Mouse (Mus musculus) CD4-positive helper T cell, adult 2 months (primary cell): ENCODE results near the gene Arih1.

Experiments
- DNase-seq: peaks from one replicate; pipeline ENCODE4 v3.0.0-alpha.2; 2012; ENCODE audit warnings: low read depth, missing footprints, low spot score

The Arih1 gene

GRCm38 (mm10) chr9:59486549-59487065 lies at the start of gene Arih1:
Gene Arih1 (minus strand): TSS chr9:59486618.
- DNase-seq: peak; percentile 100

DNA sequence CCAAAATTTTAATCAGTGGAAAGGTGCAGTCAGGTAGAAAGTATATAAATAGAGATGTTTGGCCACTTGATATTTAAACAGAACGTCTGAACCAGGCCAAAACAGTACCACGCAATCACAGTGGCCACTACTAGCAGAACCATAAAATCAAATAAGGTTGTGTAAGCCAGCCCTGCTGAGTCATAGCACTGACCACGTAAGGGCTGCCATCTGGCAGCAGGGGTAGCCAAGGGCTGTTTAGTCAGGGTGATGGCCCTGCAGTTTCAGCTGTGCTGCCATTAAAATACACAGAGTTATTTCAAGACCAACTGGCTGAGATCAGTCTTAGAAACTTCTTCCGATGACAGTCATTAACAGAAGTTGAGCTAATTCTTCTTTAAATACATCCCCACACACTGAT lies 47.5 kb upstream of the Arih1 start:
- DNase-seq: no peak

GRCm38 (mm10) chr9:59533422-59533821 lies 47.0 kb upstream of the Arih1 start:
- DNase-seq: no peak

DNA sequence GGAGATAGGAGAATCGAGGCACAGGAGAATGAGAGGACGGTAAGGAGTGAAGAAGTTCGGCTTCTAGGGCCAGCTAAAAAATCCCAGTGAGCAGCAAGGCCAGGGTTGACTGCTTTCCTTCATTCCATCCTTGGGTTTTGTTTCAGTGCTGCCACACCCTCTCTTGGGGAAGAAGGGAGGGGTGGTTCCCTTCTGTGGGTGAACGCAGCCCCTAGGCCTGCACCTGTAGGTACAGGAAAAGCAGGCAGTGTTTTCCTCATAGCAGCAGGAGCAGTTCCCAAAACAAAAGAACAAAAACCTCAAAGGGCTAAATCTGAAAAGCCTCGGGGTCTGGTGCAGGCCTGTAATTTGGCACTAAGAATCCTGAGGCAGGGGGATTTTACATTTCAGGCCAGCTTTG lies 45.2 kb upstream of the Arih1 start:
- no peak for DNase-seq

- DNase-seq: no peak
Observed at GRCm38 (mm10) chr9:59528274-59528673, 41.9 kb upstream of the Arih1 start.

DNA sequence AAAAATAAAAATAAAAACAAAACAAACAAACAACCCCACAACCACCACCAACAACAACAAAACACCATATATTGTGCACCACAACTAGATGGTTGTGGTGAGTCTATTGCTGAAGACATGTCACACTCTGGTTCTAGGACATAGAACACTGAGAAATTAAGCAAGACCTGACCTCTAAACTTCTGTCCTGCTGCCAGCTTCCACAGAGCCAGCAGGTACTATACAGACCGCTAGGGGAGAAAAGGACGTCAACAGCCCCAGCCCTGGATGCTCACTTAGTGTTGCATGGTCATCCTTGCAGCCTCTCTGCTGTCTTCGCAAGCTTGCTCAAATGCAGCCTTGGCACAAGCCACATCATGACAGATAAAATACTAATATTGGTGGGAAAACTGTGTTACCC lies 41.2 kb upstream of the Arih1 start:
- DNase-seq: no peak

DNA sequence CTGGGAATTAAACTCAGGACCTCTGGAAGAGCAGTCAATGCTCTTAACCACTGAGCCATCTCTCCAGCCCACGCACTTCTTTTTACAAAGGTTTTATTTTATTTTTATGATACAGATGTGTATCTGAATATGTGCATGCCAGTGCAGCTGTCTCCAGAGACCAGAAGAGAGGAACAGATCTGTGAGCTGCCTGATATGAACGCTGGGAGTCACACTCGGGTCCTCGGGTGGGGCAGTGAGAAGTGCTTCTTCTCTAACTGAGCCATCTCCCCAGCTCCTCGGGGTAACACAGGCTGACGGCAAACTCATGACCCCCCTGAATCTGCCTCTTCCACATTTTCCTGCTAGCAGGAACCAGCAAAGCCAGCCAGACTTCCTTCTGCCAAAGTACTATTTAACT lies 40.3 kb upstream of the Arih1 start:
- DNase-seq: no peak

DNA sequence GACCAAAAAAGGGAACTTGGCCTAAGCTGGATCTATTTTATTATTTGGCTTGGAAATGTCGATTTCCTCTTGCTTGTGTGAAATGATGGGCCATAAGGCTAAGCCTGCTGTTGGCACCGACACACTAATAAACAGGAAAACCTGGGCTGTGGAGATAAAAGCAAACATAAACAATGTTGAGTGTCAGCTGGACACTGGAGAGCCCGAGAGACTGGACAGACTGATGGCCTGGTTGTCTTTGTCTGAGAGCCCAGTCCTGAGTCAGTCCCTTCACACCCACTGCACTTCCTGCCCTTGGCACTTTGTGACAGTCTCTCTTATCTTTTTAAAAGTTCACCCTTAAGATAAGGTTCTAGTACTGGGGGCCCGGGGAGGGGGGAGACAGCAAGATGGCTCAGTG lies 36.5 kb upstream of the Arih1 start:
- no peak for DNase-seq

DNA sequence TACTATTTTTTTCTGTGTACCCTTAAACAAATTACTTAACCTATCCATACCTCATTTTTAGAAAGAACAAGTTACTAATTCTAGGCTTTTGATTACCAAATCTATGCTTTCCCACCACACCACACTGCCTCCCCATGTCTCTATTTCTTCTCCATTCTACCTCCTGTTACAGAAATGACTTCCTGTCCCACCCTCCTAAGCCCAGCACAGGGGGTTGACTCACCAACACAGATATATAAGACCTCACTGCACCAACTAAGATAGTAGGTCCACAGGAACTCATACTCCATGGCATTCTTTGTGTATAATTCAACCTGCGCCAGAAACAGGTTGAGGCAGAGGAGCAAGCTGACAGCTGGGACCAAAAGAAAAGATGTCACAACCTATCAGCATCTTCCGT lies 33.0 kb upstream of the Arih1 start:
- DNase-seq: no peak

- DNase-seq: no peak
Observed at GRCm38 (mm10) chr9:59518976-59519375, 32.6 kb upstream of the Arih1 start.

DNA sequence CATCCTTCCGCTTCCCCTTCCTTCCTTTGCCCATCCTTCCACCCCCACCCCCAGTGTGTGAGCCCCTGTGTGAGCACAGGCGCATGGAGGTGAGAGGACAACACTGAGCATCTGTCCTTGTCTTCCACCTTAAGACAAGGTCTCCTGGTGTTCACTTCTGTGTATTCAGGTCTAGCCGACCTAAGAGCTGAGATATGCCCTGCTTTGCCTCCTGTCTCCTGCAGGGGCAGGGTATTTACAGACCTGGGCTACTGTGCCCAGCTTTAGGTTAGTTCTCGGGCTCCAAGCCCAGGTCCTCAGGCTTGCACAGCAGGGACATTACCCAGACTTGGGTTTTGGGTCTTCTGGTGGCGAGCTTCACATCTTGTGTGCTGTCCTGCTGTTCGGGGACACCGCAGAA lies 30.7 kb upstream of the Arih1 start:
- DNase-seq: peak; percentile 12

GRCm38 (mm10) chr9:59515069-59515468 lies 28.7 kb upstream of the Arih1 start:
- DNase-seq: no peak

- no peak for DNase-seq
Observed at GRCm38 (mm10) chr9:59512381-59512780, 26.0 kb upstream of the Arih1 start.

GRCm38 (mm10) chr9:59508146-59508545 lies 21.7 kb upstream of the Arih1 start:
- no peak for DNase-seq

DNA sequence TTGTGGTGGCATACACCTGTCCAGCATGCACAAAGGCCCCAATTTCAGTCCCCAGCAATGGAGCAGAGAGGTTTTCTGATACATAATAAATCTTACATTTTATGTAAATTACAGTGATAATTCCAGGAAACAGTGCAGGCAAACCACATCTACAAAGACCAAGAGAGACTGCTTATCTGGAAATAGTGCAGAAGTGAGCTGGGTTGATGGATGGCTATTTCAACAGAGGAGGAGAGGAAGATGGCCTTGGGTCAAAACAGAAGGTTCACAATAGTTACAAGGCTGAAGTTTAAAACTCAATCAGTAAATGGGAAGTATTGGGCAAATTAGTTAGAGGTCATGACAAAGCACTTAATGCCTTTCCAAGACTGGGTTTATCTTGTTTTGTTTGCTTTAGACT lies 913 bp upstream of the Arih1 start:
- no peak for DNase-seq

- DNase-seq: no peak
Observed at GRCm38 (mm10) chr9:59486076-59486518, 321 bp downstream of the Arih1 start.

DNA sequence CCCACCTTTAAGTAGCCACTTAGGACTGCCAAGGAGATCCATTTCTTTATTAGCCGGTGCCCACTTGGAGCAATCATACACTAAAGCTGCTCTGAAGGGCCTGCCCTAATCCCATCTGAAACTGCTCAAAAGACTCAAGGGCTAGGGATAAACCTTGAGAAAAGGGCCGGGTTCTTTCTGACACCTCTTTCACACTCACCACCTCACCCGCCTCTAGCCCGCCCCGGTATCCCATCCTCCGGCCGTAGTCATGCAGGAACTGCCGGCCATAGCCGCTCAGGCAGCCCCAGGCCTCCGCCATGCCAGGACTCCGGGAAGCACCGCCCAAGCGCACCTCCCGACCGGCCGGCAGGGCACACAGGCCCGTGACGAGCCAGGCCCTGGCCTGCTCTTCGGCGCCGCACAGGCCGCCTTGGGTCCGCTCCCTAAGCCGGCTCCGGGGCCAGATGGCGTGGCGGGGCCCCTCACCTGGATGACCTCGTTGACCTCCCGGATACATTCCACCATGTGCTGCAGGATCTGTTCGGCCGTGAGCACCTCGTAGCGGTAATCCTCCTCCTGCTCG lies 825 bp downstream of the Arih1 start:
- DNase-seq: peak; percentile 80

- no peak for DNase-seq
Observed at GRCm38 (mm10) chr9:59484760-59485159, 1.7 kb downstream of the Arih1 start.

DNA sequence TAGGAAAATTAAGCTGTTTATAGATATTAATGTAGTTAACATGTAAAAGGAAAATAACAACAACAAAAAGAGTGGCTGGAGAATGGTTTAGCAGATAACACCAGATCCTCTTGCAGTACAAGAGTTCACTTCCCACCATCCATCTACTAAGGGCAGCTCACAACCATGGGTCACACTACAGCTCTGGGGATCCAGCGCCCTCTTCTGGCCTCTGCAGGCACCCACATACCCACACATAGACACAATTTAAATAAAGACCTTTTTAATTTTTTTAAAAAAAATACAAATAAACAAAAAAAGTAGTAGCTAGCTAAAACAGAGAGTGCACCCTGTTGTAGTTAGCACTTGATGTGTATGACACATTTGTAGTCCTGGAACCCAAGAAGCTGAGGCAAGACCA lies 4.0 kb downstream of the Arih1 start:
- DNase-seq: peak; percentile 72

GRCm38 (mm10) chr9:59476617-59477016 lies 9.8 kb downstream of the Arih1 start:
- DNase-seq: no peak

DNA sequence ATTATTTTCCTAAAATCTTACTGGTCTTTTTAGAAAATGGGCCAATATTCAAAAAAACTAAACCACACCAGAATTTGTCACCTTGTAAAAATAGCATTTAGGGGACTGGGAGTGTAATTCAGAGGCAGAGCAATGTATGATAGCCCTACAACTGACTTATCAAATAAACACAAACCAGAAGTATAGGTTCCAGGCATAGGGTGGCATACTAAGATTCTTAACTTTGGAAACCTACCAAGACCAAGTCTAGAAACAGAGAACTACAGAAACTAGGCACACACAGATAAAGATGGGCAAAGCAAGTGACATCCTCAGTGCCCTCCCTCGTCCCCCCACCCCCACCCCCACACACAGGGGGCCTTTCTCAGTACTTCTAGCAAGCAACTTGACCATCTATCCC lies 11.6 kb downstream of the Arih1 start:
- DNase-seq: no peak

- DNase-seq: no peak
Observed at GRCm38 (mm10) chr9:59473171-59473570, 13.2 kb downstream of the Arih1 start.

GRCm38 (mm10) chr9:59469446-59469845 lies 17.0 kb downstream of the Arih1 start:
- no peak for DNase-seq

DNA sequence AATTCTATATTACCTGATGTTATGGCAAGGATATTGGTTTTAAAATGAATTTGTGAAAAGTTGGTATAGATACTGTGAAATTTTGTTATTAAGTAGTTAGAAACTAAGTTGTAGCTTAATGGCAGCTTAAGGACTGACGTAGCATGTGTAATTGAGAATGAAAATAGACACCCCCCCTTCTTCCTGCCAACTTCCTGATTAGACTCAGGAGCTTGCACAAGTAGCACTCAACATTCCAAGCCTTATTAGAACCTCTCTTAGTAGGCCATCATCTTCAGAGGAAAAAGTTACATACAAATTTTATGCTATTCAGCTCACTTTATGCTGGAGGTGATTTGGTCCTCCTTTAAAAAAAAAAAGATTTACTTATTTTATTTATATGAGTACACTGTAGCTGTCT lies 22.1 kb downstream of the Arih1 start:
- no peak for DNase-seq
